In genomic region chr1:184827175-184827701, GRCm38 (mm10) we compare ENCODE assay signal across 10 mouse cellular contexts. TPM values are rescaled to one million over a fixed set of nuclear protein-coding genes. Genes with fewer than 3 reads are reported as not detected.
A peak's percentile ranks its signal among the peaks of the same experiment; 100 is the strongest.
DNase-seq lines count a peak whose midpoint lies in the region; ATAC-seq and TF ChIP-seq lines count a peak whose summit lies in the region.
"Had no signal": no experiment of that assay in that cellular context is flagged by ENCODE, and none has a peak within 500 bp of the region (broad histone marks: within the 10 kb centered on the region; RNA-seq: fewer than 3 reads in every experiment).

No protein-coding gene starts in this region.

- peak overlapping the region; percentile 32 for H3K4me3 ChIP-seq in cerebellum, adult 2 months (replicated peaks; ENCODE audit: insufficient read depth, low read depth, low read length)
- no peak overlapping the region for H3K4me3 ChIP-seq in intestine, embryonic 14.5 days (ENCODE audit: low read depth, low read length)
- H3K4me3 ChIP-seq in liver, embryonic 15.5 days (replicated peaks), result no peak overlapping the region
- H3K4me3 ChIP-seq: embryonic facial prominence, embryonic 15.5 days had no signal

- H3K4me2 ChIP-seq in intestine, embryonic 14.5 days (ENCODE audit: low read length), result peak overlapping the region; percentile 22
- H3K4me2 ChIP-seq in liver, embryonic 15.5 days, result peak overlapping the region; percentile 23; the same call in 1 of the 2 replicates
- H3K4me2 ChIP-seq: embryonic facial prominence, embryonic 15.5 days had no signal

- no peaks in the 10 kb centered on the region for H3K4me1 ChIP-seq in cerebellum, adult 2 months (ENCODE audit: control insufficient read depth, insufficient read depth, low read length)
- no peaks in the 10 kb centered on the region for H3K4me1 ChIP-seq in intestine, embryonic 14.5 days (replicated peaks; ENCODE audit: control insufficient read depth, insufficient read depth, low read length)
- H3K4me1 ChIP-seq in liver, embryonic 15.5 days (replicated peaks), result peaks cover 19% of the 10 kb centered on the region

- no peaks in the 10 kb centered on the region for H3K9me3 ChIP-seq in intestine, embryonic 14.5 days (ENCODE audit: control insufficient read depth, low read length)
- no peaks in the 10 kb centered on the region for H3K9me3 ChIP-seq in liver, embryonic 15.5 days (replicated peaks)
- H3K9me3 ChIP-seq: embryonic facial prominence, embryonic 15.5 days had no signal

- DNase-seq in cerebellum, adult 2 months, result peak in 1 of 2 experiments; percentile 20
- no peak for DNase-seq in cerebellum, adult 18-20 months
- DNase-seq in embryo, embryonic 11 days, result peak; percentile 29
- no peak for DNase-seq in intestine, embryonic 14.5 days (ENCODE audit: low spot score)
- DNase-seq in gastrocnemius, adult 18-20 months (ENCODE audit: low spot score), result no peak
- DNase-seq in layer of hippocampus, postnatal 25 days (ENCODE audit: extremely low spot score in 1 of 2, low spot score in 1 of 2), result no peak
- DNase-seq in lung, adult 18-20 months, result no peak

- no peak overlapping the region for H3K27ac ChIP-seq in cerebellum, adult 2 months (ENCODE audit: insufficient read depth, low read length)
- no peak overlapping the region for H3K27ac ChIP-seq in intestine, embryonic 14.5 days (ENCODE audit: low read depth)
- peak overlapping the region; percentile 69 for H3K27ac ChIP-seq in liver, embryonic 15.5 days (replicated peaks)
- H3K27ac ChIP-seq: embryonic facial prominence, embryonic 15.5 days had no signal

- TF ChIP-seq CTCF in cerebellum, adult 2 months (IDR thresholded peaks at IDR 0.05; ENCODE audit: borderline replicate concordance, insufficient read depth, low read depth, low read length), result no peak

- no peak for TF ChIP-seq POLR2A in cerebellum, adult 2 months (IDR thresholded peaks at IDR 0.05; ENCODE audit: borderline replicate concordance, insufficient read depth, low read length)

- no peaks in the 10 kb centered on the region for H3K27me3 ChIP-seq in cerebellum, adult 2 months (ENCODE audit: control insufficient read depth, insufficient read depth, low read length)
- no peaks in the 10 kb centered on the region for H3K27me3 ChIP-seq in intestine, embryonic 14.5 days (replicated peaks; ENCODE audit: control insufficient read depth, insufficient read depth, low read length)
- no peaks in the 10 kb centered on the region for H3K27me3 ChIP-seq in liver, embryonic 15.5 days
- H3K27me3 ChIP-seq: embryonic facial prominence, embryonic 15.5 days had no signal

- peaks cover 31% of the 10 kb centered on the region for H3K36me3 ChIP-seq in intestine, embryonic 14.5 days (ENCODE audit: control insufficient read depth, insufficient read depth, low read length)
- H3K36me3 ChIP-seq in liver, embryonic 15.5 days (replicated peaks), result peaks cover 42% of the 10 kb centered on the region

- 34% methylated on average over 23 of the region's 23 CpGs for WGBS in cerebellum, adult 2 months
- WGBS in intestine, embryonic 14.5 days, result 36% methylated on average over 23 of the region's 23 CpGs
- WGBS in liver, embryonic 15.5 days (ENCODE audit: insufficient replicate concordance), result 59% methylated on average over 23 of the region's 23 CpGs

- ATAC-seq in intestine, embryonic 14.5 days (replicated peaks; ENCODE audit: low FRiP score, low TSS enrichment, low read depth), result peak; percentile 9; the same call in 1 of the 2 replicates
- ATAC-seq in liver, embryonic 15.5 days (ENCODE audit: insufficient read depth), result peak; percentile 26; the same call in 1 of the 2 replicates

- H3K9ac ChIP-seq in intestine, embryonic 14.5 days (ENCODE audit: low read length), result 0 out of 2 replicates have a peak overlapping the region, but pooled peaks have one; percentile 10
- no peak overlapping the region for H3K9ac ChIP-seq in liver, embryonic 15.5 days
- H3K9ac ChIP-seq: embryonic facial prominence, embryonic 15.5 days had no signal

RNA-seq across cellular contexts. Expression of gene Marc1, which starts 16.1 kb away (rescaled TPM):
- polyA plus RNA-seq in cerebellum, adult 2 months (2012; rRNA removed), result 0.16 TPM in 1 of 2 replicates, not detected in the other
- 0.19 and 0.22 TPM in 2 replicates for polyA plus RNA-seq in intestine, embryonic 14.5 days (2014; fragmentation: Nextera tagmentation; extraction: Ambion mirVana)
- polyA plus RNA-seq in liver, embryonic 15.5 days (2015; fragmentation: Nextera tagmentation; extraction: Ambion mirVana), result 40.0 and 41.7 TPM in 2 replicates
- under 1 TPM; 0.18 to 0.24 TPM for total RNA-seq in gastrocnemius, adult 18-20 months (2021)
- total RNA-seq in layer of hippocampus, postnatal 25 days (2021), result under 1 TPM in 1 of 2 experiments, not detected in 1; 0.31 TPM

RNA-seq across cellular contexts. Expression of gene Marc2, which starts 19.0 kb away (rescaled TPM):
- polyA plus RNA-seq in cerebellum, adult 2 months (2012; rRNA removed), result 64.9 and 76.3 TPM in 2 replicates
- 262 and 279 TPM in 2 replicates for polyA plus RNA-seq in intestine, embryonic 14.5 days (2014; fragmentation: Nextera tagmentation; extraction: Ambion mirVana)
- polyA plus RNA-seq in liver, embryonic 15.5 days (2015; fragmentation: Nextera tagmentation; extraction: Ambion mirVana), result 210 and 216 TPM in 2 replicates
- total RNA-seq in gastrocnemius, adult 18-20 months (2021), result 100 to 1,000 TPM; 116 to 125 TPM
- total RNA-seq in layer of hippocampus, postnatal 25 days (2021), result 100 to 1,000 TPM; 107 to 112 TPM

RNA-seq across cellular contexts. Expression of gene C130074G19Rik, which starts 55.8 kb away (rescaled TPM):
- 6.0 and 7.4 TPM in 2 replicates for polyA plus RNA-seq in cerebellum, adult 2 months (2012; rRNA removed)
- 2.1 and 2.4 TPM in 2 replicates for polyA plus RNA-seq in intestine, embryonic 14.5 days (2014; fragmentation: Nextera tagmentation; extraction: Ambion mirVana)
- polyA plus RNA-seq in liver, embryonic 15.5 days (2015; fragmentation: Nextera tagmentation; extraction: Ambion mirVana), result 2.0 and 2.3 TPM in 2 replicates
- 1 to 10 TPM; 6.6 to 8.7 TPM for total RNA-seq in gastrocnemius, adult 18-20 months (2021)
- 1 to 10 TPM; 8.1 to 9.9 TPM for total RNA-seq in layer of hippocampus, postnatal 25 days (2021)
- polyA plus RNA-seq: C2C12 had no signal

Comparison
In these comparisons a context has a peak if more than half of its experiments do, and no peak if none do; other contexts are left out.
1. RNA of gene Marc1, which starts 16.1 kb away (polyA plus RNA-seq): 40.0 to 41.7 TPM in liver, embryonic 15.5 days; 0.19 to 0.22 TPM in intestine, embryonic 14.5 days and 0.16 TPM in cerebellum, adult 2 months; every median in the first group is over 10 times any median in the second.